Mouse (Mus musculus) left cerebral cortex, postnatal 10 days (tissue): ENCODE measurements around the gene Bin2. TPM values are rescaled to one million over a fixed set of nuclear protein-coding genes. Genes with fewer than 3 reads are reported as not detected.

Experiments used
- DNase-seq, 2 experiments: peaks; one replicate each; pipeline ENCODE4 v3.0.0; 2021 to 2022; ENCODE audit warnings: low spot score in 2 of 2, mixed read lengths in 1 of 2; ENCODE audit errors: extremely low spot score in 1 of 2
- intact Hi-C: fragments of 180-260 bp; cut with DNase I; formaldehyde crosslinking; loops from one replicate; pipeline ENCODE4 v1.15.1; 2025
- total RNA-seq, 2 experiments: library from RNA; stranded (reverse); gene quantifications; 2 replicates each; pipeline ENCODE4 v1.2.3; 2021

Gene Bin2
- total RNA-seq, 2 experiments from 2014 or later, result 5.1 to 5.6 TPM

DNA sequence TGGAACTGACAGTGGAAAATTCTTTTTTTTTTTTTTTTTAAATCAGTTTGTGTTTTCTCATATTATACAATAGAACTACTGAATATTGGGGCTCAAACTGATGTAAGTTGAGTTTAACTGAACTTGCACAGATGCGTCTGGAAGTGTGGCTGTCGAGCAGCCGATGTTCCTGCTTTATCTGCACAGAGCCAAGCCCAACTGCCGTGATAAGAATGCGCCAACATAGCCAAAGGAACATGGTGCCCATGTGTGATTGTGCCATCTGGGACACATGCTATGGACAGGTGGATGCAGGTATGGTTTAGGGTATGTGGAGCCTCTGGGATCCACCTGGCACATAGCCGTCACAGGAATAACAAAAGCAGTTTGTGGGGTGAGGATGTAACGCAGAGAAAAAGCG is 16.5 kb upstream of the Bin2 start:
- intact Hi-C loops, result loop anchor here (10.0 kb wide), 1 partner anchor 161 kb away; no protein-coding TSS in a partner anchor
- no peak for DNase-seq

DNA sequence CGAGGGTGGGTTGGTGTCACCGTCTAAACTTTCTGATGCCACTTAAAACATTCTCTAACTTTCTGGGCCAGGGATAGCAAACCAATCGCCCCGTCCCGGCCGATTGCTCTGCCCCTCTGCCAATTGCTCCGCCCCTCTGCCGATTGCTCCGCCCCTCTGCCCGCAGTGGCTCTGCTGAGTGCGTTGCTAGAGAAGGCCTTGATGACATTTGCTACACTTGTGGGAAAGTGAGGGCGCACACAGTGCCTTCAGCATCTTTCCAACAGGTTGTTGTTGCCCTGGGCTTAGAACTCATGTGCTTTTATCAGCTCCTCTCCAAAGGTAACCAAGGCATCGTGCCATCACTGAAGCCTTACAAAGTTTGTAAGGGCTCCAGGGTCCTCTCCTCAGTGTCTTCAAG is 15.9 kb upstream of the Bin2 start:
- intact Hi-C loops, result loop anchor here (10.0 kb wide), 1 partner anchor 160 kb away; no protein-coding TSS in a partner anchor

DNA sequence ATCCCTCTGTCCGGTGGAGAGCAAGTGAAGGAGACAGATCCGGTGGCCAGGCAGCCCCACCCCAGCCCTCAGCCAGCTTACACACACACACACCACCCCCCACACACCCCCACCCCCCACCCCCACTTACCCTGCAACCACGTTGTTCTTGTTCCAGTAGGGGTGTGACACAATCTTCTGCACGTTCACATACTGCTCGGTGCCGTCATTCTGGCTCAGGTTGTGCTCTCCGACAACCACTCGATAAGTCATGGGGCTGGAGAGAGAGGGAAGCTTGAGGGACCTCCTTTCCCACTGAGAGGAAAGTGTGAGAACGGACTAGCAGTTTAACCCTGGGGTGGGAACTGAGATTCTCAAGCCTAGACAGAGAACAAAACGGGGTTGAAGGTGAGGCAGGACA is 15.1 kb upstream of the Bin2 start:
- intact Hi-C loops, result loop anchor here (5.0 to 10.0 kb wide), 3 partner anchors 67 to 217 kb away; partner anchors contain the start of genes Dazap2 and Letmd1
- DNase-seq, result no peak

More for the DNA sequence above, 15.9 kb upstream of the Bin2 start:
- no peak for DNase-seq

DNA sequence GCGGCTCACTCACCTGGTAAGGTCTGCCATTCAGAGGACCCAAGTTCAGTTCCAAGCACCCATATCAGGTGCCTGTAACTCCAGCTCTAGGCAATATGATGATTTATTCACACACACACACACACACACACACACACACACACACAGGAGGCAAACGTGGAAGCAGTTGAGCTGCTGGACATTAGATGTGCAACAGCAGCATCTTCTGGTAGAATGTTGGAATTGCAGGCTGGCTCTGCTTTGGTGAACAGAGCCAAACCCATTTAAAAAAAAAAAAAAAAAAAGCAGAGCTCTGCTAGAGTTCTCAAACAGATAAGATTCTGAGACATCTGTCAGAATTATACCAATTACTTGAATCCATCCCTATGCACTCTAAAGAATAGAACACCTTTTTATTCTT is 13.7 kb upstream of the Bin2 start:
- intact Hi-C loops, result loop anchor here (5.0 to 10.0 kb wide), 3 partner anchors 66 to 216 kb away; partner anchors contain the start of genes Dazap2 and Letmd1

DNA sequence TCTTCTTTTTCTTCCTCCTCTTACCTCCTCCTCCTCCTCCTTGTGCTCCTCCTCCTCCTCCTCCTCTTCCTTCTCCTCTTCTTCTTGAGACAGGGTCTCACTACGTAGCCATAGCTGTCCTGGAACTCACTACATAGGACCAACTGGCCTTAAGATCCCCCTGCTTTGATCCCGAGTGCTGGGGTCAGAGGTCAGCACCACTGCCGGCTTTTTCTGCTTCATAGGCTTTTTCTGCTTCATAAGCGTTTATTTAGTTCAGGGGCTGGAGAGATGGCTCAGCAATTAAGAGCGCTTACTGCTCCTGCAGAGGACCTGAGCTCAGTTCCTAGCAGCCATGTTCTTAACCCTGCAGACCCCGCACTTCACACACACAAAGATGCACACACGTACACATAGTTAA is 12.4 kb upstream of the Bin2 start:
- no peak for DNase-seq
- intact Hi-C loops, result loop anchor here (5.0 to 10.0 kb wide), 3 partner anchors 64 to 214 kb away; partner anchors contain the start of genes Dazap2 and Letmd1

More for the DNA sequence above, 13.7 kb upstream of the Bin2 start:
- peak; percentile 77 to 83 for DNase-seq

DNA sequence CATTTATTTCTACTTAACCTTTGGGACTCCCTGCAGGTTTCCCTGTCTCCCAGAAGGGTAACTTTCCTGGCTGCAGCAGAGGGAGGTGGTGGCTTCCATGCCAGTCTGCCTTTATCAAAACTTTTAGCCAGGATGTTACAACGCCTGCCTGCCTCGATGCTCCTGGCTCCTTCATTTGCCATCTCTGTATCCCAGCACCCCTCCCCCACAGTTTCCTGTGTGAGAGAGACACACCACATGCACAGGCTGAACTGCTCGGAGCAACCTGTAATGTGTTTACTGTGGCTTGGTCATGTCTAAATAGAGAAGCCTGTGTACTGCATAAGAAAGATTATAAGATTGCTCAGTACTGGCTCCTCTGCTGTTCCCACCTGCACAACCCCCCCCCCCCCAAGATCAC is 11.0 kb upstream of the Bin2 start:
- intact Hi-C loops, result loop anchor here (5.0 to 10.0 kb wide), 3 partner anchors 63 to 213 kb away; partner anchors contain the start of genes Dazap2 and Letmd1
- no peak for DNase-seq

DNA sequence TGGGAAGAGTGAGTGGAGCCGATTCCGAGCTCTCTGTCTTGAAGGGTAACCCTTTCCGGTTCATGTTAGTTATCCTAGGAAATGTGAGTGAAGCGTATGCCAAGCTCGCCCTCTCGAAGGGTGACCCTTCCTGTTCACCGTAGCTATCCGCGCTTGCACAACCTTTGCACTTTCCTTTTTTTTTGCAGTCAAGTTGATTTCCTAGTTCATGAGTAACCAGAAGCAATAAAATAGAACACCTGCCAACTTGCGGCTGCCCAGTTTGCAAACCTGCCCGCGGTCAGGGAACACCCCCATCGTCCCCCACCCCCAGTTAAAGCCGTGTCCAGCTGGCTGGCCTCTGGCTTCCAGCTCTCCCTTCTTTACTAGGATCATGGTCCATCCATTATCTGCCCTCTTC is 9.7 kb upstream of the Bin2 start:
- no peak for DNase-seq
- intact Hi-C loops, result no loop called here

DNA sequence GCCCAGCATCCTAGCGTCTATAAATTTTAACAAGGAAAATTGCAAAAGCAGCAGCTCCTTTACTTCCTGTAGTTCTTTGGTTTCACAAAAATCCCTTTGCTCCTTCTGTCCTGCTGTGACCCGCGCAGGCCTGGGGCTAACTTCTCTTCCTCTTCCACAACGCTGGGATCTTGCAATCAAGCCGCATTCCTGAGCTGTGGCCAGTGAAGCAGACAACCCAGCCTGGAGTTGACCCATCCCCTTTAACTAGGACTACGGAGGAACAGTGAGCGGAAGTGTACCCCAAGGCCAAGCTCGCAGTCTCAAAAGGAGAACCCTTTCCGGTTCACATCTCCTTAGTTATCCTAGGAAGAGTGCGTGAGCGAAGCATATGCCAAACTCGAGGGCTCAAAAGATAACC is 9.2 kb upstream of the Bin2 start:
- intact Hi-C loops, result no loop called here
- DNase-seq, result peak in 1 of 2 experiments; percentile 40

DNA sequence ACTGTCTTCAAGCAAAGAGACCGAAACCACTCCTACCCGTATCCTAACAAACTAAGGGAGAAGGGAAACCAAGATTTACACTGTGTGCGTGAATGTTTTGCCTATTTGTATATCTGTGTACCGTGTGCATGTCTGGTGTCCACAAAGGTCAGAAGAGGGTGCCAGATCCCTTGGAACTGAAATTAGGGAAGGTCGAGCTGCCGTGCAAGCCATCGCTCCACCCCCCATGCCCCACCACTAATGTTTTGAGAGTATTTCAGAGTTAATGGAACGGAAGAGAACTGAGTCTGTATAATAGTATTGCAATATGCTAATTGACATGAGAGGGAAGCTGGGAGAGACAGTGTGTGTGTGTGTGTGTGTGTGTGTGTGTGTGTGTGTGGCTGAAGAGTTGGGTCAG is 8.3 kb upstream of the Bin2 start:
- intact Hi-C loops, result no loop called here
- DNase-seq, result no peak

DNA sequence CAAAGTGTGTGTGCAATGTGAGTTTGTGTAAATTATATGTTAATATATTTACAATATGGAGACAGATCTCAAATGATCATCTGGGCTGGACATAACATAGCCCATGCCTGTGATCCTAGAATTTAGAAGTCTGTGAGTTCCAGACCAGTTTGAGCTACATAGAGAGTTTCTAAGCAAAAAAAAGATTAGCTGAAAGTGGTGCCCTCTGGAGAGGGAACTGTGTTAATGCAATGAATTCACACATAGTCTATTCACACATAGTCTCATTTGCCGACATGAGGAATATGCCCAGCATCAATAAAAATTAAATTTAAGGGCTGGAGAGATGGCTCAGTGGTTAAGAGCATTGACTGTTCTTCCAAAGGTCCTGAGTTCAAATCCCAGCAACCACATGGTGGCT is 7.2 kb upstream of the Bin2 start:
- intact Hi-C loops, result no loop called here

DNA sequence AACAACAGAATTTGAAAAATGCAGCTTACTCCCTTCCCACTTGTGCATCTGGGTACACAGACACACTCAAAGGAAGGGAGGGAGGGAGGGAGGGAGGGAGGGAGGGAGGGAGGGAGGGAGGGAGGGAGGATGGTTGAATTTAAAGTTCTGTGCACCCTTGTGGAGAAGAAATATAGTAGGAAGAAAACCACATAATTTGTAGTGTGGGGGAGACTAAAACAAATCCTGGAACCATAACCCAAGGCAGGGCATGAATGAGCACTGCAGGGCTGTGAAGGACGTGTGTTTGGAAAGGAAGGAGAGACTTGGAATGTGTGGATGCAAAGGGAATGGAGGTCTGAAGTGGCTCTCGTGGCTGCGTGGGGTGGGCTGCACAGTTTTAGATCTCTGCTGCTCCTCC is 6.1 kb upstream of the Bin2 start:
- no peak for DNase-seq
- intact Hi-C loops, result no loop called here

More for the DNA sequence above, 7.2 kb upstream of the Bin2 start:
- DNase-seq, result no peak

DNA sequence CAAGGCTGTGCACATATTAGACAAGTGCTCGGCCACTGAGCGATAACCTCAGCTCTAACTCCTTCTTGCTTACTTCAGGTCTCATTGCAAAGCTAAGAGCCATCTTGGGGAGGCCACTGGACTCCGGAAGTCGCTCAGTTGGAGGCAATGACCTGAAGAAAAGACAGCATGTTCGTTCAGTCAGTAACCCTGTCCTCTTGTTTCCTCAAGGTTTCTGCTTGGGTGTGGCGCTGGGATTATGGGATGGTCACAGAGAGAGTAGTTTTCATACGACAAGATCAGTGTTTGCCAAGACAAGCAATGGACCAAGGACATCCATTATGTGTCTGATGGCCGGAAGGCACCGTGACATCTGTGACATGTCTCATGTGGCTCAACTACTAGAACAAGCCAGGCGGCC is 5.2 kb upstream of the Bin2 start:
- no peak for DNase-seq
- intact Hi-C loops, result no loop called here

DNA sequence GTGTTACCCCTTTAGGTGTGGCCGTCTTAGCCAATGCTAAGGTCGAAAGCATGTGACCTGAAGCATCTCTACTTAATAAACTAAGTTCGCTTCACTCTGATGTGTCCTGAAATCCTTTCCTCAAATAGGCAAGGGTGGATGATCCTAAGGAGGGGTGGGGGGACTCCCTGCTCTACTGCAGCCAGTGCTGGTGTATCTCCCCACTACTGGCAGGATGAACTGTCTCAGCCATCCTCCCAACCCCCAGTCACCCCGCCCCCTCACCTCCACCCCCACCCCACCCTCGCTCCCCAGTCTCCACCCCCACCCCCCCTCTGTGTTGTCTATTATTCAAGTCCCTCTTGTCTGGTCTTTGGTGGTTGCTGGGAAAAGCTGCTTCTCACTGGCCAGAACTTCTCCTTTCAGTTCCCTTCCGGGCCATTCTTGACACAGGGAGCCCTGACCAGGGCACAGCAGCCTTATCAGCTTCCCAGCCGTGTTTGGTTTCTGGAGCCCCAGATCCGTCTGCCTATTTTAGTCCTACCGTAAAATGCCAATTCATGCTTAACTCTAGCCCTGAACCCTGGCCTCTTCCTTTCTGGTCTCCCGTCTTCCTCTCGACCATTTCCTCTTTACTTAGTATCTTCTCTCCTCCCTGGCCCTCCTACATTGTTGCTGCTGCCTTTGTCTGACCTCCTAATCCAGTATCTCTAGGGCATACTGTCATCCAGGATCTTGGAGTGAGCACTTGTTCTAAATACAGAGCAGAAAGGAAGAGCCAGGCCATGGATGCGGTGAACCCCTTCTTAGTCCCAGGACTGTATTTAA is 4.4 kb upstream of the Bin2 start:
- DNase-seq, result no peak
- intact Hi-C loops, result no loop called here

DNA sequence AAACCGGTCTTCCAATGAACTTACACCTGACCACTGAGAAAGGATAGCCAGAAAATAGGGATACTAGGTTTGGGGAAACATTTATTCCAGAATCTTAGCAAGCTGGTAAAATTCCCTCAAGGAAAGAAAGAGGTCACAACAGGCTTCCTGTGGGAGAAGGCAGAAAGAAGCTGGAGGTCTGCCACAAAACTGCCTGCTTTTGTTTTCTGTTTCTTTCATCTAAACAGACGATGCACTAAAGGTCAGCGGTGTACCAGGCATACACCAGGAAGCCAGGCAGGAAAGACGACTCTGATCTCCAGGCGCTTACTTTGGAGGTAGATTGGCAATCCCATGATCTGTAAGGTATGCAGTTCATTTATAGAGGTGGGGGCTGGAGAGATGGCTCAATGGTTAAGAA is 1.5 kb upstream of the Bin2 start:
- intact Hi-C loops, result no loop called here

DNA sequence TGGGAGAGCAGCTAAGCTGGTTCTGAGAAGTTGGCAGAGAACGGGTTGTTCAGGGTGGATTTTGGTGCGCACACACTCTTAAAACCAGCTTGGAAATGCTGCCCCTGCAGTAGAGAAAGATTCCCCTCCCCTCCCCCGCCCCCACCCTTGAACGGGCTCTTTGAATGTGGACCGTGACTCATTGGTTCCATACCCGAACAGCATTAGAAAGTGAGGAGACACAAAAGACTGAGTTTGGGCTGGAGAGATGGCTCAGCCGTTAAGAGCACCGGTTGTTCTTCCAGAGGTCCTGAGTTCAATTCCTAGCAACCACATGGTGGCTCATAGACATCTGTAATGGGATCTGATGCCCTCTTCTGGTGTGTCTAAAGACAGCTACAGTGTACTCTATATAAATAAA is 651 bp upstream of the Bin2 start:
- intact Hi-C loops, result no loop called here

More for the DNA sequence above, 1.5 kb upstream of the Bin2 start:
- no peak for DNase-seq

DNA sequence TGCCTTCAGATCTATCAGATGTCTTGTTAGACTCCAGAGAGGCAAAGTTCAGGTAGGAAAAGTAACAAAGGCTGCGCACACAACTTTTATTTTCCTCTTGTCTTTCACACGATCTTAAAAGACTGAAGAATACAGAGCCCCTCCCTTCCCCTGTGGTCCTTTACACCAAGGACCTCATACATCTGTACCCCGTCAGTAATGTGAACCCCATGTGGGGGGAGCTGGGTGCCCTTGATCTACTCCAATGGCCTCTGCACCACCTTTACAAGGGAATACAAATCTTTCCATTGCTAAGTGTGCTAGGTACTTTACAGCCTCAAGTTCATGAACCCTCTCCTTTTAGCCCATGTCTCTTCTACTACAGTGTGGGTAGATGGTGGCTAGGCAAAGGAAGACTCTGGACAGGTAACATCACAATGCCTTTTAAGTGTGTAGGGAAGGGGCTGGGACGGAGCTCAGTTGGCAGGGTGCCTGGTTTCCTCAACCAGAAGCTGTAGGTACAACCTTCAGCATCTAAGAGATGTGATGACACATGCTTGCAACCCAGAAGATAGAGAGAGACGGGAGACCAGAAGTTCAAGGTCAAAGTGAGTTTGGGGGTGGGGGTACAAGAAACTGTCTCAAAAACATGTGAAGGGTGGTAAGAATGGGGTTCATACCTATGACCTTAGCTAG is 1.3 kb downstream of the Bin2 start:
- intact Hi-C loops, result no loop called here
- no peak for DNase-seq

More for the DNA sequence above, 651 bp upstream of the Bin2 start:
- no peak for DNase-seq

DNA sequence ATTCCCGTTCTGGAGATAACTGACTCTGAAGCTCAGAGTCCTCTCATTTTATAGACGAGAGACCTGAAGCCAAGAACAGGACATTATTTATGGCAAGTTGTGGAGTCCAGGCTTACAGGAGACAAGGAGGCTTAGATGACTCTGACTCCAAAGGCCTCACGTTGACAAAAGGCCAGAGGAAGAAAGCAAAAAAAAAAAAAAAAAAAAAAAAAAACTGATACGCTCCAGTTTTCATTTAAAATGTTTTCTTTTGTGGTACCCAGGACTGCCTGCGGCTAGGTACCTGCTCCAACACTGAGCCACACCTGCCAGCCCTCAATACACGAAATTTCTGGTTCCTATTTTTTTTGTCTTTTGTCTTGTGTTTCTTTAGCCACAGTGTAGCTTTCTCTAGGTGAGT is 1.9 kb downstream of the Bin2 start:
- intact Hi-C loops, result no loop called here

DNA sequence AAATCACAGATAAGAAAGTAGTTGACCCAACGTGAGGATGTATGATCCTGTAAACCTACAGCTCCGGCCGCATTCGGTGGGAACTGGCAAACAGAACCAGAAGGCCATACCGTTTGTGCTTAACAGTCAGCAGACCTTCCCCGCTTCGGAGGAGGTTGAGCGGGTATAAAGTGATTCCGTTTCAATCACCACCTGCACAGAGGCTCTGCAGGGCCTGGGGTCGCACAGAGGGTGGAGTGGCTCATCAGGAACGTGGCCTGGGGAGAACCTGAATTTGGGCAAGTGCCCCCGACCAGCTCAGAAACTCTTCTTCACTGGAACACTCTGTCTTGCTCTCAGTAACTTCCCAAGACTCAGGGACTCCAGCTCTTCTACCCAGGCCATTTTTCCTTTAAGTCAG is 2.5 kb downstream of the Bin2 start:
- intact Hi-C loops, result no loop called here
- DNase-seq, result no peak

More for the DNA sequence above, 1.9 kb downstream of the Bin2 start:
- DNase-seq, result no peak

DNA sequence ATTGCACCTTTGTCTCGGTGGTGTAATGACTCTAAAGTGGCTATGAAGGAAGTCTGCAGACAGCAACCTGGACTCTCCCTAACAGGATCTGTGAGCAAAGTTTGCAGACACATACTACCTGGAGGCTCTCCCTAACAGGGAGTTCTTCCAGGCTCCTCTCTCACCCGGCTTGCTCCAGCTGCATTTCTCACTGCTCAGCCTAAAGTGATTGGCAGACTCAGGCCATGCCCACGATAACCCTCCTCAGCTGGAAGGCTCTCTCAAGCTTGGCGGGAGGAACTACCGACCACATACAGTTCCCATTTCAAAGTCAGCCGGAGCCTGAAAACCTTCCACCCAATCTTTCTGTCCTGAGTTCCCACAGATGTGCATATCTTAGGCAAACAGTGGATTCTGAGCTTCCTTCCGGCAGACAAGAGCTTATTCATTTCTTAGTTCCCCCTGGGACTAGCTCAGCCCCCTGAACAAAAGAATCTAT is 3.1 kb downstream of the Bin2 start:
- no peak for DNase-seq
- intact Hi-C loops, result no loop called here
